Mouse (Mus musculus) liver, adult 2 months (tissue): ENCODE measurements around the gene Prkca. TPM values are rescaled to one million over a fixed set of nuclear protein-coding genes. Genes with fewer than 3 reads are reported as not detected.
A peak's percentile ranks its signal among the peaks of the same experiment; 100 is the strongest.

Experiments used
- DNase-seq: peaks from one replicate; pipeline ENCODE4 v3.0.0-alpha.2; 2011; ENCODE audit warnings: low read depth, low spot score; ENCODE audit errors: extremely low read depth
- H3K27ac ChIP-seq: fragments of 200-500 bp; replicated peaks from 2 replicates; pipeline ENCODE4 v1.5.1; 2012; ENCODE audit warnings: low read depth, mild to moderate bottlenecking, control low read depth, inconsistent platforms, low read length; ENCODE audit not compliant: insufficient read depth
- H3K27me3 ChIP-seq: fragments of 200-500 bp; 2 replicates; pipeline ENCODE4 v1.6.1; 2012; ENCODE audit warnings: mild to moderate bottlenecking, moderate library complexity, low read length, inconsistent platforms; ENCODE audit not compliant: control insufficient read depth, insufficient read depth
- H3K36me3 ChIP-seq: fragments of 200-500 bp; 2 replicates; pipeline ENCODE4 v1.6.1; 2012; ENCODE audit warnings: low read length, inconsistent platforms; ENCODE audit not compliant: control insufficient read depth, insufficient read depth
- H3K4me1 ChIP-seq: fragments of 200-500 bp; 2 replicates; pipeline ENCODE4 v1.6.1; 2011; ENCODE audit warnings: low read length; ENCODE audit not compliant: control insufficient read depth, insufficient read depth
- H3K4me3 ChIP-seq: fragments of 200-500 bp; 2 replicates; pipeline ENCODE4 v1.5.1; 2011; ENCODE audit warnings: low read depth, mild to moderate bottlenecking, control low read depth, low read length, moderate library complexity; ENCODE audit not compliant: insufficient read depth
- H3K79me2 ChIP-seq: fragments of 200-500 bp; 2 replicates; pipeline ENCODE4 v1.6.1; 2012; ENCODE audit warnings: inconsistent platforms, mild to moderate bottlenecking, low read length, moderate library complexity; ENCODE audit not compliant: control insufficient read depth, insufficient read depth
- H3K9ac ChIP-seq: fragments of 200-500 bp; 2 replicates; pipeline ENCODE4 v1.6.1; 2012; ENCODE audit warnings: low read depth, mild to moderate bottlenecking, control low read depth, inconsistent platforms, low read length
- CTCF ChIP-seq: fragments of 200-500 bp; IDR thresholded peaks from 2 replicates; pipeline ENCODE4 v1.5.1; 2011; ENCODE audit warnings: low read depth, low read length, control low read depth
- POLR2A ChIP-seq: fragments of 200-500 bp; IDR thresholded peaks from 2 replicates; pipeline ENCODE4 v1.6.1; 2011; ENCODE audit warnings: low read length, control low read depth; ENCODE audit not compliant: insufficient read depth; ENCODE audit errors: extremely low read depth
- WGBS: fragments of 180-500 bp; shearing (Covaris S2); methylation state at CpG from one replicate; pipeline ENCODE4 v1.1.7; 2018; 5-methylcytosine and 5-hydroxymethylcytosine counted together
- polyA plus RNA-seq: library from polyadenylated mRNA; depleted of rRNA; stranded (reverse); fragments of >200 nt; gene quantifications from 2 replicates; pipeline ENCODE4 v1.2.3, GENCODE M21; 2012
- total RNA-seq: library from RNA; depleted of rRNA; stranded (reverse); fragments of >200 nt; gene quantifications from 2 replicates; pipeline ENCODE4 v1.2.3, GENCODE M21; 2014

Gene Prkca
- total and polyA plus RNA-seq, 2 experiments: 2.8 to 4.3 TPM

- Histone ChIP-seq H3K36me3 (no peaks in the 10 kb centered on the region), H3K4me3 (no peak overlapping the region), H3K79me2 (no peaks in the 10 kb centered on the region), H3K27me3 (no peaks in the 10 kb centered on the region), H3K4me1 (no peaks in the 10 kb centered on the region), H3K27ac (no peak overlapping the region), H3K9ac (no peak overlapping the region)
- TF ChIP-seq POLR2A: no peak
- no peak for TF ChIP-seq CTCF
- WGBS: 89% methylated on average over 5 of the region's 5 CpGs
- no peak for DNase-seq
These were observed 308.0 kb downstream of the Prkca start for GRCm38 (mm10) chr11:108035761-108036160.

- no peak overlapping the region for H3K27ac ChIP-seq
- no peaks in the 10 kb centered on the region for H3K79me2 ChIP-seq
- no peak overlapping the region for H3K4me3 ChIP-seq
- TF ChIP-seq CTCF (no peak), POLR2A (no peak)
- no peaks in the 10 kb centered on the region for H3K27me3 ChIP-seq
- H3K9ac ChIP-seq: no peak overlapping the region
- no peaks in the 10 kb centered on the region for H3K4me1 ChIP-seq
- no peak for DNase-seq
- WGBS: 76% methylated on average over 7 of the region's 7 CpGs
- no peaks in the 10 kb centered on the region for H3K36me3 ChIP-seq
These were observed 309.4 kb downstream of the Prkca start for GRCm38 (mm10) chr11:108034376-108034775.

- Histone ChIP-seq H3K9ac (no peak overlapping the region), H3K27me3 (no peaks in the 10 kb centered on the region), H3K79me2 (no peaks in the 10 kb centered on the region), H3K4me1 (no peaks in the 10 kb centered on the region), H3K4me3 (no peak overlapping the region), H3K36me3 (no peaks in the 10 kb centered on the region), H3K27ac (no peak overlapping the region)
- no peak for DNase-seq
- 70% methylated on average over 10 of the region's 10 CpGs for WGBS
- TF ChIP-seq POLR2A: no peak
- TF ChIP-seq CTCF: no peak
These were observed 311.2 kb downstream of the Prkca start for GRCm38 (mm10) chr11:108032568-108032967.

GRCm38 (mm10) chr11:108030956-108031604 is 312.6 kb downstream of the Prkca start:
- WGBS: 51% methylated on average over 10 of the region's 10 CpGs
- DNase-seq: peak; percentile 15

GRCm38 (mm10) chr11:108029321-108029720 is 314.4 kb downstream of the Prkca start:
- no peak overlapping the region for H3K4me3 ChIP-seq
- no peak for DNase-seq
- H3K36me3 ChIP-seq: no peaks in the 10 kb centered on the region
- H3K4me1 ChIP-seq: no peaks in the 10 kb centered on the region
- TF ChIP-seq POLR2A: no peak
- TF ChIP-seq CTCF: no peak
- no peaks in the 10 kb centered on the region for H3K27me3 ChIP-seq
- 92% methylated on average over 11 of the region's 11 CpGs for whole genome bisulfite sequencing
- H3K27ac ChIP-seq: no peak overlapping the region
- no peaks in the 10 kb centered on the region for H3K79me2 ChIP-seq
- no peak overlapping the region for H3K9ac ChIP-seq

More at GRCm38 (mm10) chr11:108030956-108031604, 312.6 kb downstream of the Prkca start:
- no peaks in the 10 kb centered on the region for H3K36me3 ChIP-seq
- no peak overlapping the region for H3K27ac ChIP-seq
- no peaks in the 10 kb centered on the region for H3K79me2 ChIP-seq
- H3K4me3 ChIP-seq: no peak overlapping the region
- no peaks in the 10 kb centered on the region for H3K4me1 ChIP-seq
- TF ChIP-seq CTCF (peak; percentile 71), POLR2A (no peak)
- H3K9ac ChIP-seq: no peak overlapping the region
- H3K27me3 ChIP-seq: no peaks in the 10 kb centered on the region

- no peak overlapping the region for H3K4me3 ChIP-seq
- no peaks in the 10 kb centered on the region for H3K36me3 ChIP-seq
- no peak overlapping the region for H3K27ac ChIP-seq
- H3K27me3 ChIP-seq: no peaks in the 10 kb centered on the region
- DNase-seq: no peak
- no peaks in the 10 kb centered on the region for H3K4me1 ChIP-seq
- no peaks in the 10 kb centered on the region for H3K79me2 ChIP-seq
- TF ChIP-seq CTCF: no peak
- no peak for TF ChIP-seq POLR2A
- WGBS: 62% methylated on average over 12 of the region's 12 CpGs
- no peak overlapping the region for H3K9ac ChIP-seq
These were observed 315.3 kb downstream of the Prkca start for GRCm38 (mm10) chr11:108028398-108028797.
